Mouse (Mus musculus): ENCODE results near the gene Map7d1.

GRCm38 (mm10) chr4:126246202-126246889 is 9.8 kb downstream of the Map7d1 start:
- no peak for TF ChIP-seq POLR2A (IDR thresholded peaks at IDR 0.05; ENCODE audit: low read depth, low read length)
- TF ChIP-seq CTCF (IDR thresholded peaks at IDR 0.05; ENCODE audit: borderline replicate concordance, insufficient read depth, low read length): no peak
